24 mouse cellular contexts compared by ENCODE assay signal in genomic region chr3:65824886-65825285, GRCm38 (mm10).
DNase-seq lines count a peak whose midpoint lies in the region; ATAC-seq and TF ChIP-seq lines count a peak whose summit lies in the region.
"Had no signal": no experiment of that assay in that cellular context is flagged by ENCODE, and none has a peak within 500 bp of the region (broad histone marks: within the 10 kb centered on the region; RNA-seq: fewer than 3 reads in every experiment).

No protein-coding gene starts in this region.

- TF ChIP-seq EP300 in ES-Bruce4 (IDR thresholded peaks at IDR 0.05; ENCODE audit: insufficient read depth, low read depth, low read length): no peak
- TF ChIP-seq EP300 in liver, postnatal 0 days (IDR thresholded peaks at IDR 0.05; ENCODE audit: low read depth): no peak

- H3K27me3 ChIP-seq in heart, embryonic 12.5 days (replicated peaks): no peaks in the 10 kb centered on the region
- no peaks in the 10 kb centered on the region; the same call in 1 of the 2 replicates for H3K27me3 ChIP-seq in kidney, postnatal 0 days (ENCODE audit: insufficient read depth, low read length)
- H3K27me3 ChIP-seq in ES-Bruce4 (ENCODE audit: control insufficient read depth, insufficient read depth, low read length, poor library complexity, severe bottlenecking): no peaks in the 10 kb centered on the region; the same call in 1 of the 2 replicates
- no peaks in the 10 kb centered on the region for H3K27me3 ChIP-seq in liver, postnatal 0 days (ENCODE audit: insufficient read depth, low read length)
- H3K27me3 ChIP-seq: CH12.LX; heart, embryonic 15.5 days; hindbrain, embryonic 13.5 days had no signal

- no peaks in the 10 kb centered on the region for H3K36me3 ChIP-seq in heart, embryonic 12.5 days
- no peaks in the 10 kb centered on the region for H3K36me3 ChIP-seq in kidney, postnatal 0 days (ENCODE audit: insufficient read depth, low read length)
- H3K36me3 ChIP-seq in ES-Bruce4 (ENCODE audit: control insufficient read depth, insufficient read depth, low read length, poor library complexity, severe bottlenecking): no peaks in the 10 kb centered on the region
- H3K36me3 ChIP-seq in liver, postnatal 0 days (replicated peaks; ENCODE audit: insufficient read depth, low read length): no peaks in the 10 kb centered on the region
- H3K36me3 ChIP-seq: forebrain, embryonic 10.5 days; heart, embryonic 15.5 days; hindbrain, embryonic 13.5 days; midbrain, embryonic 10.5 days had no signal

- no peak overlapping the region for H3K9ac ChIP-seq in heart, embryonic 12.5 days
- H3K9ac ChIP-seq in kidney, postnatal 0 days (ENCODE audit: low read depth, low read length): no peak overlapping the region
- H3K9ac ChIP-seq in ES-Bruce4 (ENCODE audit: low read depth, poor library complexity, severe bottlenecking): no peak overlapping the region
- H3K9ac ChIP-seq in liver, postnatal 0 days (replicated peaks): no peak overlapping the region
- H3K9ac ChIP-seq: forebrain, postnatal 0 days; heart, embryonic 15.5 days; hindbrain, embryonic 13.5 days had no signal

- TF ChIP-seq CTCF in kidney, postnatal 0 days (IDR thresholded peaks at IDR 0.05; ENCODE audit: low read depth): no peak
- TF ChIP-seq CTCF in ES-Bruce4 (IDR thresholded peaks at IDR 0.05; ENCODE audit: low read depth, low read length): no peak
- no peak for TF ChIP-seq CTCF in bone marrow macrophage, adult 2 months (IDR thresholded peaks at IDR 0.05; ENCODE audit: low read depth, low read length)
- no peak for TF ChIP-seq CTCF in liver, postnatal 0 days (IDR thresholded peaks at IDR 0.05; ENCODE audit: low read depth)

- no peak for DNase-seq in heart, postnatal 4 days
- no peak for DNase-seq in kidney, postnatal 0 days (ENCODE audit: low spot score)
- no peak for DNase-seq in kidney, adult 18-20 months
- DNase-seq in right cerebral cortex, adult 18-20 months: no peak
- no peak for DNase-seq in liver, postnatal 0 days
- DNase-seq: adrenal gland, postnatal 14 days; cerebellum, adult 11-12 months; cerebellum, postnatal 14 days; embryo, embryonic 11 days; forebrain, postnatal 0 days; kidney, postnatal 36 days; lung, postnatal 4 days; thymus, postnatal 25 days had no signal

- peaks cover 34% of the 10 kb centered on the region for H3K4me1 ChIP-seq in heart, embryonic 12.5 days (replicated peaks)
- no peaks in the 10 kb centered on the region for H3K4me1 ChIP-seq in kidney, postnatal 0 days (replicated peaks; ENCODE audit: insufficient read depth, low read length)
- peaks cover 2% of the 10 kb centered on the region for H3K4me1 ChIP-seq in ES-Bruce4 (ENCODE audit: control insufficient read depth, insufficient read depth, low read length)
- peaks cover 14% of the 10 kb centered on the region for H3K4me1 ChIP-seq in bone marrow macrophage, adult 2 months (ENCODE audit: control insufficient read depth, insufficient read depth, low read length)
- H3K4me1 ChIP-seq in liver, postnatal 0 days (ENCODE audit: insufficient read depth): no peaks in the 10 kb centered on the region

- ATAC-seq in heart, embryonic 12.5 days (ENCODE audit: insufficient number of reproducible peaks, low FRiP score): no peak
- ATAC-seq in kidney, postnatal 0 days (replicated peaks; ENCODE audit: low FRiP score, low read depth): no peak
- no peak for ATAC-seq in liver, postnatal 0 days
- ATAC-seq: activated CD4-positive, CD25-positive, alpha-beta regulatory T cell, adult 4 months; forebrain, postnatal 0 days; inflammation-experienced regulatory T-cells, adult 6 months had no signal

- WGBS in heart, embryonic 12.5 days: 57% methylated on average over 3 of the region's 3 CpGs
- WGBS in kidney, postnatal 0 days: 51% methylated on average over 3 of the region's 3 CpGs
- 63% methylated on average over 3 of the region's 3 CpGs for WGBS in liver, postnatal 0 days (ENCODE audit: insufficient replicate concordance)

- no peak overlapping the region for H3K4me3 ChIP-seq in heart, embryonic 12.5 days
- H3K4me3 ChIP-seq in kidney, postnatal 0 days (replicated peaks; ENCODE audit: low read depth, low read length): no peak overlapping the region
- H3K4me3 ChIP-seq in ES-Bruce4 (ENCODE audit: low read depth, low read length): no peak overlapping the region
- no peak overlapping the region for H3K4me3 ChIP-seq in bone marrow macrophage, adult 2 months (ENCODE audit: insufficient read depth, low read length)
- no peak overlapping the region for H3K4me3 ChIP-seq in liver, postnatal 0 days (ENCODE audit: low read depth, low read length)
- H3K4me3 ChIP-seq: forebrain, embryonic 10.5 days; heart, embryonic 15.5 days; hindbrain, embryonic 13.5 days; midbrain, embryonic 10.5 days had no signal

- peak overlapping the region; percentile 44; the same call in 1 of the 2 replicates for H3K27ac ChIP-seq in heart, embryonic 12.5 days (ENCODE audit: poor library complexity, severe bottlenecking)
- peak overlapping the region; percentile 56 for H3K27ac ChIP-seq in kidney, postnatal 0 days
- H3K27ac ChIP-seq in ES-Bruce4 (ENCODE audit: insufficient read depth, low read length): 0 out of 2 replicates have a peak overlapping the region, but pooled peaks have one; percentile 11
- peak overlapping the region; percentile 32; the same call in 1 of the 2 replicates for H3K27ac ChIP-seq in bone marrow macrophage, adult 2 months (ENCODE audit: insufficient read depth, low read depth, low read length)
- H3K27ac ChIP-seq in liver, postnatal 0 days (ENCODE audit: low read depth): no peak overlapping the region
- H3K27ac ChIP-seq: forebrain, embryonic 10.5 days; heart, embryonic 15.5 days; hindbrain, embryonic 13.5 days; midbrain, embryonic 10.5 days had no signal

- 0 out of 2 replicates have a peak, but pooled peaks cover 3% of the 10 kb centered on the region for H3K9me3 ChIP-seq in heart, embryonic 12.5 days (replicated peaks)
- H3K9me3 ChIP-seq in kidney, postnatal 0 days (replicated peaks; ENCODE audit: low read length): no peaks in the 10 kb centered on the region
- no peaks in the 10 kb centered on the region for H3K9me3 ChIP-seq in ES-Bruce4 (replicated peaks; ENCODE audit: control insufficient read depth, insufficient read depth, low read length, poor library complexity, severe bottlenecking)
- no peaks in the 10 kb centered on the region for H3K9me3 ChIP-seq in liver, postnatal 0 days (ENCODE audit: low read length)
- H3K9me3 ChIP-seq: forebrain, embryonic 10.5 days; heart, embryonic 15.5 days; hindbrain, embryonic 13.5 days; midbrain, embryonic 10.5 days had no signal

- TF ChIP-seq POLR2A in ES-Bruce4 (IDR thresholded peaks at IDR 0.05; ENCODE audit: insufficient read depth, low read length): no peak
- no peak for TF ChIP-seq POLR2A in bone marrow macrophage, adult 2 months (IDR thresholded peaks at IDR 0.05; ENCODE audit: borderline replicate concordance, low read depth, low read length)

- H3K4me2 ChIP-seq in heart, embryonic 12.5 days: no peak overlapping the region
- H3K4me2 ChIP-seq in kidney, postnatal 0 days (ENCODE audit: low read length): no peak overlapping the region
- no peak overlapping the region for H3K4me2 ChIP-seq in liver, postnatal 0 days (ENCODE audit: low read depth, low read length)
- H3K4me2 ChIP-seq: heart, embryonic 15.5 days; hindbrain, embryonic 13.5 days; liver, embryonic 11.5 days had no signal
